Mouse (Mus musculus): ENCODE measurements around the gene Dek.

GRCm38 (mm10) chr13:47104146-47104545 lies 1.9 kb downstream of the Dek start:
- TF ChIP-seq CTCF (IDR thresholded peaks at IDR 0.05; ENCODE audit: insufficient read depth, low read length) (no peak), POLR2A (IDR thresholded peaks at IDR 0.05; ENCODE audit: borderline replicate concordance, extremely low read depth, low read depth, low read length) (no peak)

All from lung, adult 2 months (tissue).